Mouse (Mus musculus) brain, embryonic 14.5 days (tissue): ENCODE results near the gene Gnat1.

ENCODE experiments used
- CTCF ChIP-seq: fragments of 200-500 bp; IDR thresholded peaks from 2 replicates; pipeline ENCODE4 v1.5.1; 2012; ENCODE audit warnings: inconsistent platforms, mild to moderate bottlenecking, moderate library complexity, borderline replicate concordance; ENCODE audit not compliant: insufficient read depth, insufficient read length; ENCODE audit errors: extremely low read depth
- POLR2A ChIP-seq: fragments of 200-500 bp; IDR thresholded peaks from 2 replicates; pipeline ENCODE4 v1.6.1; 2012; ENCODE audit warnings: mild to moderate bottlenecking, inconsistent platforms, borderline replicate concordance; ENCODE audit not compliant: poor library complexity, insufficient read depth, insufficient read length, severe bottlenecking; ENCODE audit errors: extremely low read depth

- TF ChIP-seq CTCF: no peak
- no peak for TF ChIP-seq POLR2A
These were observed 49.6 kb upstream of the Gnat1 start for GRCm38 (mm10) chr9:107728919-107729670.
